Mouse (Mus musculus) kidney, embryonic 16.5 days (tissue): ENCODE results near the gene C2cd4b. TPM values are rescaled to one million over a fixed set of nuclear protein-coding genes. Genes with fewer than 3 reads are reported as not detected.
A peak's percentile ranks its signal among the peaks of the same experiment; 100 is the strongest.
"Not testable (repeated sequence)": the region's sequence is repeated elsewhere in the genome, so short reads cannot be mapped to it uniquely, and the experiment has no call there.

Source experiments
- ATAC-seq: fragments of 200-750 bp; cut with Nextera tagmentation; 2 replicates; pipeline ENCODE4 v1.8.0; 2017; ENCODE audit warnings: moderate TSS enrichment; ENCODE audit not compliant: low FRiP score, low TSS enrichment
- H3K27ac ChIP-seq: fragments of 300-500 bp; sonication (generic); 2 replicates; pipeline ENCODE4 v1.5.1; 2014; ENCODE audit warnings: low read length
- H3K27me3 ChIP-seq: fragments of 300-500 bp; sonication (generic); 2 replicates; pipeline ENCODE4 v1.6.1; 2014; ENCODE audit warnings: low read length, control low read depth, mixed read lengths; ENCODE audit not compliant: insufficient read depth
- H3K36me3 ChIP-seq: fragments of 300-500 bp; sonication (generic); 2 replicates; pipeline ENCODE4 v1.6.1; 2014; ENCODE audit warnings: low read length, control low read depth, mixed read lengths; ENCODE audit not compliant: insufficient read depth
- H3K4me1 ChIP-seq: fragments of 300-500 bp; sonication (generic); 2 replicates; pipeline ENCODE4 v1.6.1; 2014; ENCODE audit warnings: low read length, control low read depth, mixed read lengths; ENCODE audit not compliant: insufficient read depth
- H3K4me2 ChIP-seq: fragments of 300-500 bp; sonication (generic); replicated peaks from 2 replicates; pipeline ENCODE4 v1.6.1; 2014; ENCODE audit warnings: low read depth, low read length
- H3K4me3 ChIP-seq: fragments of 300-500 bp; sonication (generic); 2 replicates; pipeline ENCODE4 v1.5.1; 2014; ENCODE audit warnings: mild to moderate bottlenecking, low read length
- H3K9ac ChIP-seq: fragments of 300-500 bp; sonication (generic); replicated peaks from 2 replicates; pipeline ENCODE4 v1.6.1; 2014; ENCODE audit warnings: low read length
- H3K9me3 ChIP-seq: fragments of 300-500 bp; sonication (generic); 2 replicates; pipeline ENCODE4 v1.6.1; 2016; ENCODE audit warnings: low read length, control low read depth
- WGBS: fragments of 180-500 bp; shearing (Covaris S2); extraction: QIAGEN DNeasy Blood & Tissue Kit; methylation state at CpG from one replicate; pipeline ENCODE4 v1.1.7; 2014; 5-methylcytosine and 5-hydroxymethylcytosine counted together
- polyA plus RNA-seq: library from polyadenylated mRNA; unstranded; fragments of >200 nt; fragmentation: Nextera tagmentation; extraction: Ambion mirVana; gene quantifications from 2 replicates; pipeline ENCODE4 v1.2.1, GENCODE M21; 2015

Gene C2cd4b
- polyA plus RNA-seq, 1 experiment from 2014 or later = 0.15 TPM

DNA sequence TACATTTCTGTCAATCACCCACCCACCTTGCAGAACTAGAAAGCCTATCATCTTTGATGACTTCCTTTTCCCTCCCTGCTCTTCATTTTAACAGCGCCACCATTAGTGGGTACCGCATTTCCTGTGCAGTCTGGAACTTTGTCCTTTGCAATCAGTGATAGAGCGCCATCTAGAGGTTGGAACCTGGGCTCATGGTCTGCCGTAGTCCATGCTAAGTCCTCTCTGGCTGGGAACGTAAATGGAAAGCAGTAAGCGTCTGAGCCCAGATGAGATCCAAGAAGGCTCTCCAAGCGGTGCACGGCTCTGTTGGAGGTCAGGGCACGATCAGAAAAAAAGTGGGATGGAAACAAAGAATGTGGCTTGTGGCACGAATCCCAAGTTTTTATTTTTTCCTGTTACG is 23.8 kb upstream of the C2cd4b start:
- Histone ChIP-seq H3K27ac (no peak overlapping the region), H3K4me3 (no peak overlapping the region), H3K9ac (no peak overlapping the region), H3K4me2 (no peak overlapping the region), H3K27me3 (no peaks in the 10 kb centered on the region), H3K4me1 (no peaks in the 10 kb centered on the region), H3K9me3 (no peaks in the 10 kb centered on the region), H3K36me3 (no peaks in the 10 kb centered on the region)
- ATAC-seq = no peak
- 49% methylated on average over 11 of the region's 11 CpGs for WGBS

DNA sequence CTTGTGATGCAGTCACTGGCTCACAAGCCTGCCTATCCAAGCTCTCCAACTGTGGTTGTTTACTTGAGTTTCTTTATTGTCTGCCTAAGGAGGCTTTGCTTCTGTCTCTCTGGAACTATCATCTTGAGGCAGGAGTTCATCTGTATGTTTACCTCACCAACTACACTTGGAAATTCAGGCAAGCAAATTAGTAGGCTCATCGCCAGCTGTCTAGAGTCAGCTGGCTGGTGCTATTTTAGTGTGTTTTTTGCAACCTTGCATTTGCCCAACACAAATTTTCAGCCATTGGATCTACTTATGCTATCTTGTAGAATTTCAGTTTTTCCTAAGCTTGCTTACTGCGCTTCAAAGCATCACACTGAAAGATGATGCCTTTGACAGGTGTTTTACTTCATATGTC is 18.0 kb upstream of the C2cd4b start:
- Histone ChIP-seq H3K9ac (no peak overlapping the region), H3K4me3 (no peak overlapping the region), H3K9me3 (no peaks in the 10 kb centered on the region), H3K27ac (no peak overlapping the region), H3K27me3 (no peaks in the 10 kb centered on the region), H3K4me2 (no peak overlapping the region), H3K4me1 (no peaks in the 10 kb centered on the region), H3K36me3 (no peaks in the 10 kb centered on the region)
- WGBS = 91% methylated on average over 2 of the region's 2 CpGs
- no peak for ATAC-seq

DNA sequence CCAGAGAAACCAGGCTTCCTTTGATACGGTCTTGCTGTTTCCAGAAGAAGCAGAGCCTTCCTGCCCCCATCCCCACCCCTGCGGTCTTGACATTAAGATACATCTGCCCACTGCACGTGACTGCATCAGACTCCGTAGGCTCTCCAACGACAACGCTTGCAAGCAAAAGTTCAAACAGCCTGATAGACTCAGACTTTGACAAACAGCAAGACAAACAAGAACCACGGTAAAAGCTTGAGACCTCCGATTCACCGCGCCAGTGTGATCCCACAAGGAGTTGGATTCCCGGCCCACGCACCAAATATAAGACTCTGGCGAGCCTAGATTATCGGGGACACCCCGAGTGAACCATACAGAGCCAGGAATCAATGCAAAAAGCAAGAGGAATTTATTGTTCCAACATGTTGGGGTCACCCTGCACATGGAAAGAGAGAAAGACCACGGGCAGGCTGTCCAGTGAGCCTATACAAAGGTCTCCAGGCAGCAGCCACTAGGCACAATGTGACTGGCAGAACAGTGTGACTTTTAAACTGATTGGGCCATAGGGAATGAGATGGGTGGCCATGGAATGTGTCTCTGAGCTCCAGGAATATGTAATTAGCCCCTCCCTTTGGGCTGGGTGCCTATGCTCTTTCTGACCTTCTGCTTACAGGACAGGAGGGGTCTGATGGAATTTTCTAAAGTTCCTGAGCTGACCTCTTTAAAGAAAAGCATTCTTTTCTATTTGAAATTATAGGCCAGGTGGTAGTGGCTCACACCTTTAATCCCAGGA is 5.6 kb upstream of the C2cd4b start:
- Histone ChIP-seq H3K4me3 (no peak overlapping the region), H3K36me3 (no peaks in the 10 kb centered on the region), H3K9me3 (no peaks in the 10 kb centered on the region), H3K4me1 (no peaks in the 10 kb centered on the region), H3K9ac (no peak overlapping the region), H3K27ac (no peak overlapping the region), H3K4me2 (no peak overlapping the region), H3K27me3 (no peaks in the 10 kb centered on the region; the same call in 1 of the 2 replicates)
- 70% methylated on average over 16 of the region's 16 CpGs for WGBS
- no peak for ATAC-seq

DNA sequence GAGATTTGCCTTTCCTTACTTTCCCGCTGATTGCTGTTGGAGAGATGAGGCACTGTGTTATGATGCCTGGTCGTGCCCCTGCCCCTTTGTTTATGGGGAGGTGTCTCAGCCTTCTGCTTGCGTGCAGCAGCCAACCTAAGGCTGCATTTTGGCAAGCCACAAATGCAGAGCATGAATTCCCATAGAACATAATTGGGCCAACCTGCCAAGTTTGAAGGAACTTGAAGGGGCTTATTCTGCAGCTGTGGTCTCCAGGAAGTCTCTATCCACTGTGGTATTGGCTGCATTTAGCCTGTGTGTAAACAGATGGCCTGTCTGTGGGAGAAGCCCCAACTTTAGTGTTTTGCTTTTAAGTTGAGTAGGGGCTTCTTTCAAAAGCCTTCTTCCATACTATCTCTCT is 4.5 kb upstream of the C2cd4b start:
- H3K27me3 ChIP-seq = peaks cover 10% of the 10 kb centered on the region
- no peak overlapping the region for H3K4me2 ChIP-seq
- ATAC-seq = no peak
- 75% methylated on average over 3 of the region's 3 CpGs for WGBS
- H3K9ac ChIP-seq = no peak overlapping the region
- H3K27ac ChIP-seq = no peak overlapping the region
- H3K36me3 ChIP-seq = no peaks in the 10 kb centered on the region
- no peak overlapping the region for H3K4me3 ChIP-seq
- H3K4me1 ChIP-seq = peaks cover 7% of the 10 kb centered on the region; the same call in 1 of the 2 replicates
- H3K9me3 ChIP-seq = no peaks in the 10 kb centered on the region

DNA sequence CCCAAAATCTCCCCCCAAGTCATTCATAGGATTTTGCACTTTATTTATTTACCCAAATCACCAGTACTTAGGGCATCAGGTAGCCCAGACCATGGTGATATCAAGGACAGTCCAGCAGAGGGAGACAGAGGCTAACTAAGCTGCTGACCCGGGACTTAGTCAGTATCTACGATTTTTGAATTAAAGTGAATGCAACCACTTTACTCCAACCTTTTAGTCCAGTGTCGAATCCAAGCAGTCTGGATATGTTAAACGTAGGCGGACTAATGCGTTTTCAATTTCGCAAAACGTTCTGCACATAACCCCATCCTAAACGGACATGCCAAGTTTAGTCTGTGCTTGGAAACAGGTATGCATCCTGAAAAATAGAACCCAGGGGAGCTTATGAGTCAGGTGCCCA is 551 bp upstream of the C2cd4b start:
- Histone ChIP-seq H3K27ac (no peak overlapping the region), H3K9ac (no peak overlapping the region), H3K4me3 (peak overlapping the region; percentile 60; the same call in 1 of the 2 replicates), H3K9me3 (0 out of 2 replicates have a peak, but pooled peaks cover 5% of the 10 kb centered on the region), H3K4me2 (peak overlapping the region; percentile 94), H3K4me1 (peaks cover 11% of the 10 kb centered on the region; the same call in 1 of the 2 replicates), H3K36me3 (no peaks in the 10 kb centered on the region), H3K27me3 (peaks cover 18% of the 10 kb centered on the region)
- 3% methylated on average over 9 of the region's 9 CpGs for WGBS
- ATAC-seq = peak; percentile 42; the same call in 1 of the 2 replicates

DNA sequence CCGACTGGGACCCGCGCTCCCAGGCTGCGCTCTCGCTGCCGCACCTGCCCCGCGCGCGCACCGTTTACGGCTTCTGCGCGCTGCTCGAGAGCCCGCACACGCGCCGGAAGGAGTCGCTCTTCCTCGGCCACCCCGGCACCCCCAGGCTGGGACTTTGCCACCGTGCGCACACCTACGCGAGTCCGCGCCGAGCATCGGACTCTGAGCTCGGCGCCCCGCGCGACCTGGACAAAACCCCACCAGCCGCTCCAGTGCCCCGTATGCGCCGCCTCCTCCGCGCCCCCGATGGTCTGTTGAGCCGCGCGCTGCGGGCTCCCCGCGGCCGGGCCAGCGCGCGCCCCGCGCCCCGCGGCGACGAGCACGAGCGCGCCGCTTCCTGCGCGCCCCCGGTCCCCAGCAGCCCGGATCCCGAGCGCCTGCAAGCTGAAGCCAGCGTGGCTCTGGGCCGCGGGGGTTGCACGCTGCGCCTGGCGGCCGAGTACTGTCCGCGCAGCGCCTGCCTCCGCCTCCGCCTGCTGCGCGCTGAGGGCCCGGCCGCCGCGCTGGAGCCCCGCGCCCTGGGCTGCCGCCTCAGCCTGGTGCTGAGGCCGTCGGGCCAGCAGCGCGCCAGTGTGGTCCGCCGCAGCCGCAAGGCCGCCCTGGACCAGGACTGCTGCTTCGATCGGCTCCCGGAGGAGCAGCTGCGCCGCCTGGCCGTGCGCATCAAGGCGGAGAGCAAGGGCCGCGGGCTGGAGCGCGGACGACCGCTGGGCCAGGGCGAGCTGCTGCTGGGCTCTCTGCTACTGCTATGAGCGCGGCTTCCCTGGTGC is 923 bp downstream of the C2cd4b start:
- not testable (repeated sequence) for H3K36me3 ChIP-seq, H3K9me3 ChIP-seq, H3K27ac ChIP-seq
- Histone ChIP-seq H3K27me3 (peaks cover 22% of the 10 kb centered on the region), H3K9ac (peak overlapping the region; percentile 65), H3K4me2 (peak overlapping the region; percentile 94), H3K4me3 (peak overlapping the region; percentile 60), H3K4me1 (peaks cover 11% of the 10 kb centered on the region; the same call in 1 of the 2 replicates)
- under 1% methylated on average over 94 of the region's 114 CpGs for WGBS
- peak; percentile 95 for ATAC-seq

DNA sequence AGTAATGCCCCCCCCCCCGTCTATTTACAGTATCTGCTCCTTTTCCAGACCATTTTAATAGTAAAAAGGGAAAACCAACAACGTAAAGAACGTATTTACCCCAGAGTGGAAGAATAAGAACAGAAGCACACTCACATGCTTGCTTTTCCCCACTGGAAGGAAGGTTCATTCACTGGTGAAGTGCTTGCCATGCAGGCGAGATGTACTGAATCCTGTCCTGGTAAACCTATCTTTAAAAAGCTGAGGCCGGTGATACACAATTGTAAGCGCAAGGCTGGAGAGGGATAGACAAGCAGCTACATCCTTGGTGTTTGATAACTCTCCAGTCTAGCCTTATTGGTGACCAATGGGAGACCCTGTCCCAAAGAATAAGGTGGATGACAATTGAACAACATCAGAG is 1.8 kb downstream of the C2cd4b start:
- no peak for ATAC-seq
- no peak overlapping the region for H3K9ac ChIP-seq
- 67% methylated on average over 6 of the region's 6 CpGs for WGBS

DNA sequence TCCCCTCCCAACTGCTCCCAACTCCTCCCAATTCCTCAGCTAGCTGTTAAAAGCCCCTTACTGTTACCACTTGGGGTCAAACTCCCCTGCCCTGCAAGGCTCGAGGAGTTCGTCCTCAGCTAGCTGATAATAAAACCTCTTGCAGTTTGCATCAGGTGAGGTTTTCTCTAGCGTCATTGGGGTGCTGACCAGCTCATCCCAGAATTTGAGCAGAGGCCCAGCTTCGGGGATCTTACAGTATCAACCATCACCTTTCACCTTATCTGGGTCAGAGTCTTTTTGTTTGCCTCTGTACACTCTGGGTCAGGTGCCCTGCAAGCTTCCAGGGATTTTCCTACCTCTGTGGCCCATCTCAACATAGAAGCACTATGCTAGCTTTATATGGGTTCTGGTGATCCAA is 4.1 kb downstream of the C2cd4b start:
- Histone ChIP-seq H3K4me1 (peaks cover 11% of the 10 kb centered on the region; the same call in 1 of the 2 replicates), H3K27ac (no peak overlapping the region), H3K27me3 (peaks cover 22% of the 10 kb centered on the region), H3K9ac (no peak overlapping the region), H3K4me2 (no peak overlapping the region), H3K4me3 (no peak overlapping the region), H3K36me3 (no peaks in the 10 kb centered on the region), H3K9me3 (0 out of 2 replicates have a peak, but pooled peaks cover 5% of the 10 kb centered on the region)
- 84% methylated on average over 4 of the region's 4 CpGs for WGBS
- ATAC-seq = no peak

More for the DNA sequence above, 1.8 kb downstream of the C2cd4b start:
- Histone ChIP-seq H3K9me3 (0 out of 2 replicates have a peak, but pooled peaks cover 5% of the 10 kb centered on the region), H3K27ac (no peak overlapping the region), H3K27me3 (peaks cover 22% of the 10 kb centered on the region), H3K4me2 (peak overlapping the region; percentile 94), H3K4me1 (peaks cover 11% of the 10 kb centered on the region; the same call in 1 of the 2 replicates), H3K36me3 (no peaks in the 10 kb centered on the region), H3K4me3 (peak overlapping the region; percentile 60; the same call in 1 of the 2 replicates)

DNA sequence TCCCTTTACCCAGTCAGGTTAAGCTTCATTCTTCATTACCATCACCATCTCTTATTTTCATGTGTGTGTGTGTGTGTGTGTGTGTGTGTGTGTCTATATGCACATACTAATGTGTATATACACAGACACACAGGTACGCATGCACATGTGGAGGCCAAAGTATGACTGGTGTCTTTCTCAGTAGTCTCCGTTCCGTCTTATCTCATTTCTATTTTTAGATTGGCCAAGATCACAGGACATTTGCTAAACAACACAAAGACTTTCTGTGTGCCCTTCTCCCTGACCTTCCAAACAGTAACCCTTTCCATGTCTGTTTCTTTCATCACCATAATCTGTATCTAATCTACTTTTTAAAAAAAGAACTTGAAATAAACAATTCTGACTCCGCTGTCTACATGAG is 7.2 kb downstream of the C2cd4b start:
- no peak overlapping the region for H3K9ac ChIP-seq
- H3K36me3 ChIP-seq = no peaks in the 10 kb centered on the region
- no peak overlapping the region for H3K4me3 ChIP-seq
- ATAC-seq = no peak
- WGBS = 62% methylated on average over 4 of the region's 4 CpGs
- H3K9me3 ChIP-seq = 0 out of 2 replicates have a peak, but pooled peaks cover 5% of the 10 kb centered on the region
- no peaks in the 10 kb centered on the region for H3K4me1 ChIP-seq
- H3K27ac ChIP-seq = no peak overlapping the region
- H3K27me3 ChIP-seq = peaks cover 4% of the 10 kb centered on the region; the same call in 1 of the 2 replicates
- H3K4me2 ChIP-seq = no peak overlapping the region
